Mouse (Mus musculus) embryonic facial prominence, embryonic 13.5 days (tissue): ENCODE results near the gene Gucd1. TPM values are rescaled to one million over a fixed set of nuclear protein-coding genes. Genes with fewer than 3 reads are reported as not detected.
A peak's percentile ranks its signal among the peaks of the same experiment; 100 is the strongest.
"Not testable (repeated sequence)": the region's sequence is repeated elsewhere in the genome, so short reads cannot be mapped to it uniquely, and the experiment has no call there.

Source experiments
- ATAC-seq: fragments of 200-750 bp; cut with Nextera tagmentation; 2 replicates; pipeline ENCODE4 v1.8.0; 2017; ENCODE audit warnings: low read depth; ENCODE audit not compliant: insufficient number of reproducible peaks, insufficient read depth, low FRiP score, low TSS enrichment
- H3K27ac ChIP-seq: fragments of 300-500 bp; sonication (generic); 2 replicates; pipeline ENCODE4 v1.5.1; 2015; ENCODE audit warnings: moderate library complexity, mild to moderate bottlenecking, inconsistent platforms
- H3K27me3 ChIP-seq: fragments of 300-500 bp; sonication (generic); 2 replicates; pipeline ENCODE4 v1.6.1; 2015; ENCODE audit warnings: mild to moderate bottlenecking, inconsistent platforms
- H3K36me3 ChIP-seq: fragments of 300-500 bp; sonication (generic); 2 replicates; pipeline ENCODE4 v1.6.1; 2015; ENCODE audit warnings: mild to moderate bottlenecking, inconsistent platforms
- H3K4me1 ChIP-seq: fragments of 300-500 bp; sonication (generic); 2 replicates; pipeline ENCODE4 v1.6.1; 2015; ENCODE audit warnings: inconsistent platforms
- H3K4me2 ChIP-seq: fragments of 300-500 bp; sonication (generic); 2 replicates; pipeline ENCODE4 v1.6.1; 2015; ENCODE audit warnings: moderate library complexity, mild to moderate bottlenecking, inconsistent platforms
- H3K4me3 ChIP-seq: fragments of 300-500 bp; sonication (generic); 2 replicates; pipeline ENCODE4 v1.5.1; 2015; ENCODE audit warnings: mild to moderate bottlenecking, inconsistent platforms
- H3K9ac ChIP-seq: fragments of 300-500 bp; sonication (generic); 2 replicates; pipeline ENCODE4 v1.6.1; 2015; ENCODE audit warnings: mild to moderate bottlenecking, inconsistent platforms
- H3K9me3 ChIP-seq: fragments of 300-500 bp; sonication (generic); 2 replicates; pipeline ENCODE4 v1.6.1; 2016; ENCODE audit warnings: inconsistent platforms
- WGBS: fragments of 180-500 bp; shearing (Covaris S2); methylation state at CpG from one replicate; pipeline ENCODE4 v1.1.7; 2015; ENCODE audit warnings: mixed read lengths; 5-methylcytosine and 5-hydroxymethylcytosine counted together
- polyA plus RNA-seq: library from polyadenylated mRNA; unstranded; fragments of >200 nt; fragmentation: Nextera tagmentation; extraction: Ambion mirVana; gene quantifications from 2 replicates; pipeline ENCODE4 v1.2.1, GENCODE M21; 2015

Gene Gucd1
- polyA plus RNA-seq, 1 experiment from 2014 or later = 27.3 TPM

GRCm38 (mm10) chr10:75535423-75535822 lies 17.7 kb upstream of the Gucd1 start:
- 86% methylated on average over 2 of the region's 2 CpGs for WGBS
- Histone ChIP-seq H3K27me3 (no peaks in the 10 kb centered on the region), H3K36me3 (peaks cover 54% of the 10 kb centered on the region), H3K4me3 (no peak overlapping the region), H3K27ac (no peak overlapping the region), H3K9me3 (no peaks in the 10 kb centered on the region), H3K4me2 (no peak overlapping the region), H3K9ac (no peak overlapping the region), H3K4me1 (no peaks in the 10 kb centered on the region)
- no peak for ATAC-seq

- H3K9ac ChIP-seq = no peak overlapping the region
- no peaks in the 10 kb centered on the region for H3K4me1 ChIP-seq
- ATAC-seq = no peak
- H3K36me3 ChIP-seq = peaks cover 54% of the 10 kb centered on the region
- no peak overlapping the region for H3K4me2 ChIP-seq
- 91% methylated on average over 8 of the region's 8 CpGs for WGBS
- H3K27me3 ChIP-seq = no peaks in the 10 kb centered on the region
- no peak overlapping the region for H3K27ac ChIP-seq
- no peak overlapping the region for H3K4me3 ChIP-seq
- no peaks in the 10 kb centered on the region for H3K9me3 ChIP-seq
These were observed 17.2 kb upstream of the Gucd1 start for GRCm38 (mm10) chr10:75534934-75535333.

- 90% methylated on average over 8 of the region's 8 CpGs for WGBS
- no peaks in the 10 kb centered on the region for H3K27me3 ChIP-seq
- H3K36me3 ChIP-seq = peaks cover 55% of the 10 kb centered on the region
- H3K9ac ChIP-seq = no peak overlapping the region
- H3K4me3 ChIP-seq = no peak overlapping the region
- no peaks in the 10 kb centered on the region for H3K9me3 ChIP-seq
- ATAC-seq = no peak
- no peaks in the 10 kb centered on the region for H3K4me1 ChIP-seq
- H3K27ac ChIP-seq = no peak overlapping the region
- no peak overlapping the region for H3K4me2 ChIP-seq
These were observed 16.4 kb upstream of the Gucd1 start for GRCm38 (mm10) chr10:75534216-75534615.

- Histone ChIP-seq H3K4me3 (no peak overlapping the region), H3K9me3 (no peaks in the 10 kb centered on the region), H3K27ac (no peak overlapping the region), H3K27me3 (no peaks in the 10 kb centered on the region), H3K4me2 (no peak overlapping the region), H3K36me3 (peaks cover 64% of the 10 kb centered on the region), H3K9ac (no peak overlapping the region), H3K4me1 (no peaks in the 10 kb centered on the region)
- no peak for ATAC-seq
- 88% methylated on average over 9 of the region's 9 CpGs for WGBS
These were observed 13.8 kb upstream of the Gucd1 start for GRCm38 (mm10) chr10:75531532-75532090.

- Histone ChIP-seq H3K4me1 (no peaks in the 10 kb centered on the region), H3K27ac (no peak overlapping the region), H3K4me2 (no peak overlapping the region), H3K36me3 (peaks cover 64% of the 10 kb centered on the region), H3K9me3 (no peaks in the 10 kb centered on the region), H3K27me3 (no peaks in the 10 kb centered on the region), H3K4me3 (no peak overlapping the region), H3K9ac (no peak overlapping the region)
- 80% methylated on average over 2 of the region's 2 CpGs for WGBS
- ATAC-seq = no peak
These were observed 12.6 kb upstream of the Gucd1 start for GRCm38 (mm10) chr10:75530322-75530721.

- 96% methylated on average over 9 of the region's 9 CpGs for WGBS
- not testable (repeated sequence) for H3K9me3 ChIP-seq, H3K9ac ChIP-seq, ATAC-seq, H3K4me3 ChIP-seq, H3K4me1 ChIP-seq, H3K27ac ChIP-seq, H3K4me2 ChIP-seq, H3K27me3 ChIP-seq
- peaks cover 63% of the 10 kb centered on the region for H3K36me3 ChIP-seq
These were observed 7.7 kb upstream of the Gucd1 start for GRCm38 (mm10) chr10:75525450-75525849.

- H3K27ac ChIP-seq = no peak overlapping the region
- ATAC-seq = no peak
- H3K27me3 ChIP-seq = no peaks in the 10 kb centered on the region
- 89% methylated on average over 4 of the region's 4 CpGs for WGBS
- peaks cover 18% of the 10 kb centered on the region for H3K4me1 ChIP-seq
- H3K9ac ChIP-seq = no peak overlapping the region
- no peaks in the 10 kb centered on the region for H3K9me3 ChIP-seq
- no peak overlapping the region for H3K4me3 ChIP-seq
- H3K4me2 ChIP-seq = no peak overlapping the region
- peaks cover 65% of the 10 kb centered on the region for H3K36me3 ChIP-seq
These were observed 3.9 kb upstream of the Gucd1 start for GRCm38 (mm10) chr10:75521643-75522042.

- Histone ChIP-seq H3K9me3 (no peaks in the 10 kb centered on the region), H3K4me2 (no peak overlapping the region), H3K36me3 (peaks cover 56% of the 10 kb centered on the region), H3K9ac (no peak overlapping the region), H3K27ac (no peak overlapping the region), H3K4me1 (peaks cover 28% of the 10 kb centered on the region), H3K27me3 (no peaks in the 10 kb centered on the region), H3K4me3 (no peak overlapping the region)
- ATAC-seq = no peak
- 94% methylated on average over 5 of the region's 5 CpGs for WGBS
These were observed 2.8 kb upstream of the Gucd1 start for GRCm38 (mm10) chr10:75520581-75520980.

GRCm38 (mm10) chr10:75517073-75517757 lies 557 bp downstream of the Gucd1 start, which contains the start of gene Snrpd3:
Gene Snrpd3 (plus strand): TSS chr10:75517551.
- peaks cover 30% of the 10 kb centered on the region for H3K4me1 ChIP-seq
- peak within 1 kb of the TSS; percentile 87 for H3K4me3 ChIP-seq
- peak; percentile 96 for ATAC-seq
- no peaks in the 10 kb centered on the region for H3K27me3 ChIP-seq
- peak within 1 kb of the TSS; percentile 99 for H3K27ac ChIP-seq
- H3K36me3 ChIP-seq = peaks cover 33% of the 10 kb centered on the region
- under 1% methylated on average over 33 of the region's 52 CpGs for WGBS
- H3K4me2 ChIP-seq = peak within 1 kb of the TSS; percentile 79
- H3K9me3 ChIP-seq = no peaks in the 10 kb centered on the region
- H3K9ac ChIP-seq = peak within 1 kb of the TSS; percentile 97

- H3K36me3 ChIP-seq = peaks cover 34% of the 10 kb centered on the region
- ATAC-seq = no peak
- H3K4me2 ChIP-seq = peak overlapping the region; percentile 79
- peak overlapping the region; percentile 87 for H3K4me3 ChIP-seq
- no peaks in the 10 kb centered on the region for H3K9me3 ChIP-seq
- H3K9ac ChIP-seq = peak overlapping the region; percentile 97
- WGBS = under 1% methylated on average over 12 of the region's 12 CpGs
- no peaks in the 10 kb centered on the region for H3K27me3 ChIP-seq
- H3K4me1 ChIP-seq = peaks cover 30% of the 10 kb centered on the region
- H3K27ac ChIP-seq = peak overlapping the region; percentile 99
These were observed 1.1 kb downstream of the Gucd1 start for GRCm38 (mm10) chr10:75516724-75517072.

- Histone ChIP-seq H3K4me2 (peak overlapping the region; percentile 79), H3K4me3 (peak overlapping the region; percentile 87), H3K9ac (peak overlapping the region; percentile 97), H3K4me1 (peaks cover 30% of the 10 kb centered on the region), H3K9me3 (no peaks in the 10 kb centered on the region), H3K36me3 (peaks cover 34% of the 10 kb centered on the region), H3K27me3 (no peaks in the 10 kb centered on the region), H3K27ac (peak overlapping the region; percentile 99; the same call in 1 of the 2 replicates)
- ATAC-seq = no peak
- WGBS = 24% methylated on average over 8 of the region's 8 CpGs
These were observed 1.6 kb downstream of the Gucd1 start for GRCm38 (mm10) chr10:75516038-75516723.
